Mouse (Mus musculus): ENCODE results near the gene Sla2.

- TF ChIP-seq CTCF (IDR thresholded peaks at IDR 0.05) = no peak
- no peak for TF ChIP-seq EP300 (IDR thresholded peaks at IDR 0.05)
These were observed 48.0 kb upstream of the Sla2 start for GRCm38 (mm10) chr2:156935005-156935404.

Measured in lung, postnatal 0 days (tissue).